Mouse (Mus musculus) brain, embryonic 14.5 days (tissue): ENCODE results near the gene Snx27.

Experiments
- CTCF ChIP-seq: fragments of 200-500 bp; IDR thresholded peaks from 2 replicates; pipeline ENCODE4 v1.5.1; 2012; ENCODE audit warnings: inconsistent platforms, mild to moderate bottlenecking, moderate library complexity, borderline replicate concordance; ENCODE audit not compliant: insufficient read depth, insufficient read length; ENCODE audit errors: extremely low read depth
- POLR2A ChIP-seq: fragments of 200-500 bp; IDR thresholded peaks from 2 replicates; pipeline ENCODE4 v1.6.1; 2012; ENCODE audit warnings: mild to moderate bottlenecking, inconsistent platforms, borderline replicate concordance; ENCODE audit not compliant: poor library complexity, insufficient read depth, insufficient read length, severe bottlenecking; ENCODE audit errors: extremely low read depth

DNA sequence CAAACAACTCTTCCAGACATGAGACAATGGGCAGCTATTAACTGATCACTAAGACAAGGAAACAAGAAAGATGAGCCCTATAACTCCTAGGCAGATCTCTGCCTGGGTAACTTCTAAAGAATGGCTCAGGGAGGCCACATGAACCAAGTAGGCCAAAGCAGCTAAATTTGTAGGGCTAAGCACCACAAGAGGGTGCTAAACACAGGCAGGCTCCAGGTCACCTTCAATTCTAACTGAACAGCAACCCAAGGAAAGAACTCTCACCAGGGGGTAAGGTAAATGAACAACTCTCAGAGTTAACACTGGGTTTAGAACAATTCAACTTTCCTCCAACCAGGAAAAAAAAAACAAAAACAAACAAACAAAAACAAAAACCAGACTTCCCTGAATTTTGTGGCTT is 48.5 kb downstream of the Snx27 start:
- TF ChIP-seq CTCF = peak; percentile 45; the same call in 1 of the 2 replicates
- no peak for TF ChIP-seq POLR2A
